Mouse (Mus musculus) neural tube, embryonic 11.5 days (tissue): Measurements from ENCODE around the gene Entpd1. TPM values are rescaled to one million over a fixed set of nuclear protein-coding genes. Genes with fewer than 3 reads are reported as not detected.
"Not testable (repeated sequence)": the region's sequence is repeated elsewhere in the genome, so short reads cannot be mapped to it uniquely, and the experiment has no call there.

Experiments used
- ATAC-seq: fragments of 200-750 bp; cut with Nextera tagmentation; 2 replicates; pipeline ENCODE4 v1.8.0; 2017; ENCODE audit warnings: moderate number of reproducible peaks, mild to moderate bottlenecking, moderate TSS enrichment, moderate library complexity; ENCODE audit not compliant: insufficient read depth, low FRiP score, low TSS enrichment
- DNase-seq: peaks from one replicate; pipeline ENCODE4 v3.0.0-alpha.2; 2015; ENCODE audit warnings: low spot score
- H3K27ac ChIP-seq: fragments of 300-500 bp; sonication (generic); 2 replicates; pipeline ENCODE4 v1.5.1; 2014; ENCODE audit warnings: low read depth, mild to moderate bottlenecking, low read length
- H3K27me3 ChIP-seq: fragments of 300-500 bp; sonication (generic); 2 replicates; pipeline ENCODE4 v1.6.1; 2014; ENCODE audit warnings: mild to moderate bottlenecking, low read length, mixed read lengths; ENCODE audit not compliant: control insufficient read depth, insufficient read depth
- H3K36me3 ChIP-seq: fragments of 300-500 bp; sonication (generic); 2 replicates; pipeline ENCODE4 v1.6.1; 2014; ENCODE audit warnings: mild to moderate bottlenecking, low read length, moderate library complexity, mixed read lengths; ENCODE audit not compliant: control insufficient read depth, insufficient read depth
- H3K4me1 ChIP-seq: fragments of 300-500 bp; sonication (generic); 2 replicates; pipeline ENCODE4 v1.6.1; 2014; ENCODE audit warnings: low read length, mixed read lengths; ENCODE audit not compliant: control insufficient read depth, insufficient read depth
- H3K4me2 ChIP-seq: fragments of 300-500 bp; sonication (generic); 2 replicates; pipeline ENCODE4 v1.6.1; 2014; ENCODE audit warnings: low read depth, mild to moderate bottlenecking, moderate library complexity
- H3K4me3 ChIP-seq: fragments of 300-500 bp; sonication (generic); 2 replicates; pipeline ENCODE4 v1.5.1; 2014; ENCODE audit warnings: low read depth, low read length
- H3K9ac ChIP-seq: fragments of 300-500 bp; sonication (generic); 2 replicates; pipeline ENCODE4 v1.6.1; 2014; ENCODE audit warnings: mild to moderate bottlenecking, low read length
- H3K9me3 ChIP-seq: fragments of 300-500 bp; sonication (generic); 2 replicates; pipeline ENCODE4 v1.6.1; 2016; ENCODE audit warnings: low read length; ENCODE audit not compliant: control insufficient read depth
- WGBS: fragments of 180-500 bp; shearing (Covaris S2); extraction: QIAGEN DNeasy Blood & Tissue Kit; methylation state at CpG from one replicate; pipeline ENCODE4 v1.1.7; 2014; 5-methylcytosine and 5-hydroxymethylcytosine counted together
- polyA plus RNA-seq: library from polyadenylated mRNA; unstranded; fragments of >200 nt; fragmentation: Nextera tagmentation; extraction: Ambion mirVana; gene quantifications from 2 replicates; pipeline ENCODE4 v1.2.1, GENCODE M21; 2014

Gene Entpd1
- polyA plus RNA-seq, 1 experiment from 2014 or later: 6.6 TPM

GRCm38 (mm10) chr19:40605189-40605588 lies 7.0 kb upstream of the Entpd1 start:
- H3K27me3 ChIP-seq: no peaks in the 10 kb centered on the region
- H3K4me2 ChIP-seq: no peak overlapping the region
- H3K27ac ChIP-seq: no peak overlapping the region
- H3K36me3 ChIP-seq: peaks cover 6% of the 10 kb centered on the region
- no peak overlapping the region for H3K4me3 ChIP-seq
- ATAC-seq (no peak), DNase-seq (no peak)
- no peaks in the 10 kb centered on the region for H3K4me1 ChIP-seq
- H3K9ac ChIP-seq: no peak overlapping the region
- no peaks in the 10 kb centered on the region for H3K9me3 ChIP-seq
- 94% methylated on average over 9 of the region's 9 CpGs for WGBS

GRCm38 (mm10) chr19:40607676-40608075 lies 4.5 kb upstream of the Entpd1 start:
- H3K36me3 ChIP-seq: peaks cover 6% of the 10 kb centered on the region
- no peak overlapping the region for H3K9ac ChIP-seq
- no peak overlapping the region for H3K4me2 ChIP-seq
- no peak overlapping the region for H3K27ac ChIP-seq
- 89% methylated on average over 6 of the region's 6 CpGs for WGBS
- DNase-seq (no peak), ATAC-seq (no peak)
- no peak overlapping the region for H3K4me3 ChIP-seq
- H3K27me3 ChIP-seq: no peaks in the 10 kb centered on the region
- H3K4me1 ChIP-seq: peaks cover 5% of the 10 kb centered on the region
- H3K9me3 ChIP-seq: no peaks in the 10 kb centered on the region

GRCm38 (mm10) chr19:40614811-40615210 lies 2.6 kb downstream of the Entpd1 start:
- Histone ChIP-seq H3K9ac (no peak overlapping the region), H3K4me2 (no peak overlapping the region), H3K27me3 (no peaks in the 10 kb centered on the region), H3K27ac (no peak overlapping the region), H3K4me1 (peaks cover 5% of the 10 kb centered on the region), H3K9me3 (no peaks in the 10 kb centered on the region), H3K36me3 (no peaks in the 10 kb centered on the region), H3K4me3 (no peak overlapping the region)
- DNase-seq: no peak
- ATAC-seq: no peak
- 86% methylated on average over 7 of the region's 7 CpGs for WGBS

GRCm38 (mm10) chr19:40616021-40616420 lies 3.9 kb downstream of the Entpd1 start:
- Histone ChIP-seq H3K9me3 (no peaks in the 10 kb centered on the region), H3K4me3 (no peak overlapping the region), H3K9ac (no peak overlapping the region), H3K4me2 (no peak overlapping the region), H3K36me3 (no peaks in the 10 kb centered on the region), H3K27me3 (no peaks in the 10 kb centered on the region), H3K27ac (no peak overlapping the region), H3K4me1 (peaks cover 5% of the 10 kb centered on the region)
- WGBS: 79% methylated on average over 7 of the region's 7 CpGs
- no peak for DNase-seq
- ATAC-seq: no peak

- not testable (repeated sequence) for H3K4me3 ChIP-seq, H3K9ac ChIP-seq, H3K36me3 ChIP-seq, DNase-seq, H3K9me3 ChIP-seq, H3K4me1 ChIP-seq, ATAC-seq, H3K4me2 ChIP-seq, H3K27ac ChIP-seq, H3K27me3 ChIP-seq
- WGBS: 58% methylated on average over 10 of the region's 26 CpGs
Measured at GRCm38 (mm10) chr19:40621616-40622015, 9.4 kb downstream of the Entpd1 start.

- ATAC-seq (no peak), DNase-seq (no peak)
- H3K27ac ChIP-seq: no peak overlapping the region
- no peaks in the 10 kb centered on the region for H3K27me3 ChIP-seq
- no peak overlapping the region for H3K4me3 ChIP-seq
- H3K9ac ChIP-seq: no peak overlapping the region
- WGBS: 72% methylated on average over 12 of the region's 12 CpGs
- no peak overlapping the region for H3K4me2 ChIP-seq
- no peaks in the 10 kb centered on the region for H3K9me3 ChIP-seq
- H3K4me1 ChIP-seq: no peaks in the 10 kb centered on the region
- H3K36me3 ChIP-seq: no peaks in the 10 kb centered on the region
Measured at GRCm38 (mm10) chr19:40625935-40626334, 13.8 kb downstream of the Entpd1 start.

- ATAC-seq (no peak), DNase-seq (no peak)
- no peak overlapping the region for H3K4me3 ChIP-seq
- H3K4me1 ChIP-seq: no peaks in the 10 kb centered on the region
- H3K4me2 ChIP-seq: no peak overlapping the region
- no peaks in the 10 kb centered on the region for H3K27me3 ChIP-seq
- H3K9me3 ChIP-seq: no peaks in the 10 kb centered on the region
- no peaks in the 10 kb centered on the region for H3K36me3 ChIP-seq
- no peak overlapping the region for H3K27ac ChIP-seq
- H3K9ac ChIP-seq: no peak overlapping the region
Measured at GRCm38 (mm10) chr19:40628950-40629349, 16.8 kb downstream of the Entpd1 start.

- Histone ChIP-seq H3K4me1 (no peaks in the 10 kb centered on the region), H3K27ac (no peak overlapping the region), H3K4me3 (no peak overlapping the region), H3K4me2 (no peak overlapping the region), H3K27me3 (no peaks in the 10 kb centered on the region), H3K9me3 (no peaks in the 10 kb centered on the region), H3K36me3 (no peaks in the 10 kb centered on the region), H3K9ac (no peak overlapping the region)
- DNase-seq (no peak), ATAC-seq (no peak)
- 80% methylated on average over 3 of the region's 3 CpGs for WGBS
Measured at GRCm38 (mm10) chr19:40630096-40630495, 17.9 kb downstream of the Entpd1 start.

GRCm38 (mm10) chr19:40630606-40631005 lies 18.4 kb downstream of the Entpd1 start:
- no peaks in the 10 kb centered on the region for H3K27me3 ChIP-seq
- no peaks in the 10 kb centered on the region for H3K4me1 ChIP-seq
- H3K9ac ChIP-seq: no peak overlapping the region
- ATAC-seq (no peak), DNase-seq (no peak)
- WGBS: 85% methylated on average over 7 of the region's 7 CpGs
- H3K9me3 ChIP-seq: no peaks in the 10 kb centered on the region
- H3K36me3 ChIP-seq: no peaks in the 10 kb centered on the region
- no peak overlapping the region for H3K4me3 ChIP-seq
- no peak overlapping the region for H3K27ac ChIP-seq
- H3K4me2 ChIP-seq: no peak overlapping the region
